Mouse (Mus musculus): ENCODE results near the gene Sugp1.
"Not testable (repeated sequence)": the region's sequence is repeated elsewhere in the genome, so short reads cannot be mapped to it uniquely, and the experiment has no call there.

The Sugp1 gene

GRCm38 (mm10) chr8:70042583-70043455, at the start of gene Sugp1, which contains the start of gene Mau2:
Sugp1 (plus strand) TSS chr8:70042813.
Mau2 (minus strand) TSS chr8:70042734.
- in situ Hi-C loops (cut with MboI, MseI) = no loop called here

- in situ Hi-C loops (cut with MboI, MseI) = loop anchor here in 1 of 2 experiments (5.0 kb wide), 1 partner anchor 73 kb away; no protein-coding TSS in a partner anchor
Observed at GRCm38 (mm10) chr8:69995422-69995775, 47.2 kb upstream of the Sugp1 start.

GRCm38 (mm10) chr8:69995776-69996588, 46.6 kb upstream of the Sugp1 start, which contains the start of gene Gatad2a:
Gatad2a (minus strand) TSS chr8:69996384.
- in situ Hi-C loops (cut with MboI, MseI) = loop anchor here in 1 of 2 experiments (5.0 kb wide), 1 partner anchor 74 kb away; no protein-coding TSS in a partner anchor

GRCm38 (mm10) chr8:69996589-69997285, 45.9 kb upstream of the Sugp1 start:
- in situ Hi-C loops (cut with MboI, MseI) = loop anchor here in 1 of 2 experiments (5.0 kb wide), 1 partner anchor 74 kb away; no protein-coding TSS in a partner anchor

- in situ Hi-C loops (cut with MboI, MseI) = loop anchor here in 1 of 2 experiments (5.0 kb wide), 1 partner anchor 76 kb away; no protein-coding TSS in a partner anchor
Observed at GRCm38 (mm10) chr8:69998706-69999105, 43.9 kb upstream of the Sugp1 start.

GRCm38 (mm10) chr8:69999236-69999635, 43.4 kb upstream of the Sugp1 start:
- in situ Hi-C loops (cut with MboI, MseI) = loop anchor here in 1 of 2 experiments (5.0 kb wide), 1 partner anchor 77 kb away; no protein-coding TSS in a partner anchor

- in situ Hi-C loops (cut with MboI, MseI) = loop anchor here in 1 of 2 experiments (5.0 kb wide), 1 partner anchor 73 kb away; no protein-coding TSS in a partner anchor
Observed at GRCm38 (mm10) chr8:70000226-70000625, 42.4 kb upstream of the Sugp1 start.

- in situ Hi-C loops (cut with MboI, MseI) = loop anchor here in 1 of 2 experiments (5.0 kb wide), 1 partner anchor 74 kb away; no protein-coding TSS in a partner anchor
Observed at GRCm38 (mm10) chr8:70001176-70001891, 41.3 kb upstream of the Sugp1 start.

GRCm38 (mm10) chr8:70001892-70002191, 40.8 kb upstream of the Sugp1 start:
- in situ Hi-C loops (cut with MboI, MseI) = loop anchor here in 1 of 2 experiments (5.0 kb wide), 1 partner anchor 75 kb away; no protein-coding TSS in a partner anchor

GRCm38 (mm10) chr8:70003204-70003657, 39.4 kb upstream of the Sugp1 start:
- in situ Hi-C loops (cut with MboI, MseI) = loop anchor here in 1 of 2 experiments (5.0 kb wide), 1 partner anchor 76 kb away; no protein-coding TSS in a partner anchor

GRCm38 (mm10) chr8:70004345-70004744, 38.3 kb upstream of the Sugp1 start:
- in situ Hi-C loops (cut with MboI, MseI) = loop anchor here in 1 of 2 experiments (5.0 kb wide), 1 partner anchor 77 kb away; no protein-coding TSS in a partner anchor

GRCm38 (mm10) chr8:70005178-70005577, 37.4 kb upstream of the Sugp1 start:
- in situ Hi-C loops (cut with MboI, MseI) = no loop called here

GRCm38 (mm10) chr8:70010796-70011195, 31.8 kb upstream of the Sugp1 start:
- in situ Hi-C loops (cut with MboI, MseI) = not testable (repeated sequence)

- in situ Hi-C loops (cut with MboI, MseI) = no loop called here
Observed at GRCm38 (mm10) chr8:70012350-70012749, 30.3 kb upstream of the Sugp1 start.

GRCm38 (mm10) chr8:70012763-70013162, 29.9 kb upstream of the Sugp1 start:
- in situ Hi-C loops (cut with MboI, MseI) = no loop called here

GRCm38 (mm10) chr8:70015017-70015416, 27.6 kb upstream of the Sugp1 start:
- in situ Hi-C loops (cut with MboI, MseI) = no loop called here

- in situ Hi-C loops (cut with MboI, MseI) = no loop called here
Observed at GRCm38 (mm10) chr8:70023596-70023995, 19.0 kb upstream of the Sugp1 start.

GRCm38 (mm10) chr8:70026151-70026550, 16.5 kb upstream of the Sugp1 start:
- in situ Hi-C loops (cut with MboI, MseI) = no loop called here

GRCm38 (mm10) chr8:70030255-70030654, 12.4 kb upstream of the Sugp1 start:
- in situ Hi-C loops (cut with MboI, MseI) = no loop called here

GRCm38 (mm10) chr8:70037994-70038393, 4.6 kb upstream of the Sugp1 start:
- in situ Hi-C loops (cut with MboI, MseI) = no loop called here

All from T-helper 17 cell (primary cell).